ENCODE assay signal across 28 mouse cellular contexts in the genomic region with DNA sequence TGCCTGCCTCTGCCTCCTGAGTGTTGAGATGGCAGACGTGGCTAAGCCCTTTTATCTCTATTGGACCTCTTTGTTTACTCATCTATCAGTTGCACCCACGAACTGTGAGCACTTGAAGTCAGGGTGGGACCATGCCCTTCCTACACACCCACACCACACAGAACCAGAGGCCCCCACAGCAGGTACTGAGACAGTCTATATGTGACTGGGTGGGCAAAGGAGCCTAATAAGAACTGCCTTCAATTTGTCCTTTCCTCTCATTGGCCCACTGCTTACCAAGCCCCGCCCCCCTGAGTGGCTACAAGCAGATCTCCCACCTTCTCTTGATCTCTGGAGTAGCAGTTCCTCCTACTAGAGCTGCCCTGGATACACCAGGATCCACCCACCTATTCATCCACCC. TPM values are rescaled to one million over a fixed set of nuclear protein-coding genes. Genes with fewer than 3 reads are reported as not detected.
DNase-seq lines count a peak whose midpoint lies in the region; ATAC-seq and TF ChIP-seq lines count a peak whose summit lies in the region.
"Had no signal": no experiment of that assay in that cellular context is flagged by ENCODE, and none has a peak within 500 bp of the region (broad histone marks: within the 10 kb centered on the region; RNA-seq: fewer than 3 reads in every experiment).

No protein-coding gene starts in this region.

- H3K4me1 ChIP-seq in liver, postnatal 0 days (ENCODE audit: insufficient read depth): 0 out of 2 replicates have a peak, but pooled peaks cover 3% of the 10 kb centered on the region
- H3K4me1 ChIP-seq in liver, embryonic 11.5 days (replicated peaks; ENCODE audit: control insufficient read depth, insufficient read depth, low read length): peaks cover 11% of the 10 kb centered on the region

- no peak for TF ChIP-seq EP300 in liver, postnatal 0 days (IDR thresholded peaks at IDR 0.05; ENCODE audit: low read depth)

- no peak overlapping the region for H3K4me2 ChIP-seq in liver, postnatal 0 days (ENCODE audit: low read depth, low read length)
- no peak overlapping the region for H3K4me2 ChIP-seq in liver, embryonic 11.5 days
- H3K4me2 ChIP-seq: neural tube, embryonic 15.5 days had no signal

- TF ChIP-seq CTCF in liver, postnatal 0 days (IDR thresholded peaks at IDR 0.05; ENCODE audit: low read depth): no peak

- H3K27me3 ChIP-seq in liver, postnatal 0 days (ENCODE audit: insufficient read depth, low read length): peaks cover 19% of the 10 kb centered on the region
- peaks cover 29% of the 10 kb centered on the region for H3K27me3 ChIP-seq in liver, embryonic 11.5 days (replicated peaks; ENCODE audit: control insufficient read depth, insufficient read depth, low read length)
- H3K27me3 ChIP-seq: Patski had no signal

- no peaks in the 10 kb centered on the region for H3K36me3 ChIP-seq in liver, postnatal 0 days (replicated peaks; ENCODE audit: insufficient read depth, low read length)
- H3K36me3 ChIP-seq in liver, embryonic 11.5 days (ENCODE audit: control insufficient read depth, insufficient read depth, low read length): no peaks in the 10 kb centered on the region
- H3K36me3 ChIP-seq: forebrain, embryonic 10.5 days; limb, embryonic 10.5 days; neural tube, embryonic 15.5 days had no signal

- ATAC-seq in liver, postnatal 0 days: no peak
- ATAC-seq in liver, embryonic 11.5 days (replicated peaks; ENCODE audit: low FRiP score): peak; percentile 86
- ATAC-seq: forebrain, postnatal 0 days; hindbrain, postnatal 0 days; Patski had no signal

- 23% methylated on average over 3 of the region's 3 CpGs for WGBS in liver, postnatal 0 days (ENCODE audit: insufficient replicate concordance)
- 22% methylated on average over 3 of the region's 3 CpGs for WGBS in liver, embryonic 11.5 days

- H3K27ac ChIP-seq in liver, postnatal 0 days (ENCODE audit: low read depth): no peak overlapping the region
- peak overlapping the region; percentile 49; the same call in 1 of the 2 replicates for H3K27ac ChIP-seq in liver, embryonic 11.5 days (ENCODE audit: low read depth, low read length)
- H3K27ac ChIP-seq: hindbrain, postnatal 0 days; limb, embryonic 10.5 days; neural tube, embryonic 15.5 days had no signal

- H3K9me3 ChIP-seq in liver, postnatal 0 days (ENCODE audit: low read length): no peaks in the 10 kb centered on the region
- H3K9me3 ChIP-seq in liver, embryonic 11.5 days (ENCODE audit: control insufficient read depth, low read length): no peaks in the 10 kb centered on the region
- H3K9me3 ChIP-seq: forebrain, embryonic 10.5 days; limb, embryonic 10.5 days; neural tube, embryonic 15.5 days had no signal

- H3K4me3 ChIP-seq in liver, postnatal 0 days (ENCODE audit: low read depth, low read length): no peak overlapping the region
- no peak overlapping the region for H3K4me3 ChIP-seq in liver, embryonic 11.5 days (ENCODE audit: low read depth, low read length)
- H3K4me3 ChIP-seq: myocyte; neural tube, embryonic 15.5 days had no signal

- peak; percentile 66 for DNase-seq in liver
- no peak for DNase-seq in liver, postnatal 0 days
- peak; percentile 21 for DNase-seq in c-Kit-negative CD71-positive TER-119-positive erythroid progenitor cells, embryonic 14.5 days (ENCODE audit: low read depth, low spot score)
- DNase-seq in liver, embryonic 11.5 days (ENCODE audit: low spot score): no peak
- no peak for DNase-seq in left cerebral cortex, adult 11 months (ENCODE audit: low spot score)
- DNase-seq in adrenal gland, postnatal 4 days (ENCODE audit: low spot score in 2 of 2): no peak
- no peak for DNase-seq in urinary bladder, postnatal 25 days (ENCODE audit: low spot score)
- DNase-seq: adrenal gland, postnatal 25 days; cerebellum, adult 8-10 months; forebrain, postnatal 0 days; kidney, adult 2 months; kidney, postnatal 25 days; lung, adult 18-20 months; lung, postnatal 14 days; midbrain, embryonic 14.5 days; right cerebral cortex, postnatal 14 days had no signal

- H3K9ac ChIP-seq in liver, postnatal 0 days (replicated peaks): no peak overlapping the region
- H3K9ac ChIP-seq in liver, embryonic 11.5 days (ENCODE audit: low read depth, low read length): no peak overlapping the region
- H3K9ac ChIP-seq: forebrain, postnatal 0 days; neural tube, embryonic 15.5 days had no signal

RNA-seq across cellular contexts. Expression of a gene that starts 58.1 kb away (rescaled TPM):
- 0.04 TPM in 1 of 2 replicates, not detected in the other for polyA plus RNA-seq in liver, postnatal 0 days (2015; fragmentation: Nextera tagmentation; extraction: Ambion mirVana)
- polyA plus RNA-seq in liver, embryonic 11.5 days (2014; fragmentation: Nextera tagmentation; extraction: Ambion mirVana): not detected in 2 replicates
- total RNA-seq in adrenal gland, postnatal 4 days (2021): under 1 TPM; 0.48 to 0.62 TPM
- total RNA-seq: forebrain, postnatal 0 days; hematopoietic stem cell, adult 5-6 weeks; hindbrain, postnatal 0 days; megakaryocyte, adult 5-6 weeks had no signal
- polyA plus RNA-seq: embryonic facial prominence, embryonic 14.5 days; heart, embryonic 14.5 days; limb, embryonic 10.5 days; midbrain, embryonic 14.5 days; neural tube, embryonic 15.5 days; stomach, embryonic 14.5 days; thymus, postnatal 0 days had no signal

Comparison
In these comparisons a context has a peak if more than half of its experiments do, and no peak if none do; other contexts are left out.
1. DNase-seq: peak in liver (single experiment) and c-Kit-negative CD71-positive TER-119-positive erythroid progenitor cells, embryonic 14.5 days (single experiment); none in liver, postnatal 0 days (single experiment), liver, embryonic 11.5 days (single experiment), left cerebral cortex, adult 11 months (single experiment), adrenal gland, postnatal 4 days (0 of 2) and urinary bladder, postnatal 25 days (single experiment).